Mouse (Mus musculus): ENCODE measurements at regions not wholly inside any gene's neighbourhood (a gene's known extent, or its start where the extent isn't known, plus 50 kb on each side); places are given as distances from the start of the nearest gene placed in this dataset.

GRCm38 (mm10) chr3:44797536-44797935 lies 580.7 kb upstream of the Pcdh10 start:
- H3K4me1 ChIP-seq (replicated peaks; ENCODE audit: control insufficient read depth, insufficient read depth, low read length): no peaks in the 10 kb centered on the region
- no peaks in the 10 kb centered on the region for H3K9me3 ChIP-seq (ENCODE audit: control insufficient read depth)
- no peak overlapping the region for H3K4me2 ChIP-seq (replicated peaks; ENCODE audit: low read depth)
- no peak overlapping the region for H3K9ac ChIP-seq (ENCODE audit: low read depth, low read length)
- TF ChIP-seq CTCF (IDR thresholded peaks at IDR 0.05; ENCODE audit: low read depth): no peak
- H3K4me3 ChIP-seq (ENCODE audit: low read depth, low read length): no peak overlapping the region
- no peaks in the 10 kb centered on the region for H3K36me3 ChIP-seq (ENCODE audit: control insufficient read depth, insufficient read depth)
- 84% methylated on average over 1 of the region's 1 CpGs for WGBS
- no peak overlapping the region for H3K27ac ChIP-seq (ENCODE audit: low read depth, low read length)
- ATAC-seq: no peak
- no peaks in the 10 kb centered on the region for H3K27me3 ChIP-seq (replicated peaks; ENCODE audit: control insufficient read depth, insufficient read depth, low read length)

- H3K36me3 ChIP-seq (ENCODE audit: control insufficient read depth, insufficient read depth): no peaks in the 10 kb centered on the region
- H3K27me3 ChIP-seq (replicated peaks; ENCODE audit: control insufficient read depth, insufficient read depth, low read length): no peaks in the 10 kb centered on the region
- no peak overlapping the region for H3K4me2 ChIP-seq (replicated peaks; ENCODE audit: low read depth)
- 40% methylated on average over 1 of the region's 1 CpGs for WGBS
- ATAC-seq: peak; percentile 98
- H3K9me3 ChIP-seq (ENCODE audit: control insufficient read depth): no peaks in the 10 kb centered on the region
- no peaks in the 10 kb centered on the region for H3K4me1 ChIP-seq (replicated peaks; ENCODE audit: control insufficient read depth, insufficient read depth, low read length)
- no peak overlapping the region for H3K4me3 ChIP-seq (ENCODE audit: low read depth, low read length)
- H3K9ac ChIP-seq (ENCODE audit: low read depth, low read length): no peak overlapping the region
- TF ChIP-seq CTCF (IDR thresholded peaks at IDR 0.05; ENCODE audit: low read depth): no peak
- no peak overlapping the region for H3K27ac ChIP-seq (ENCODE audit: low read depth, low read length)
Observed at GRCm38 (mm10) chr3:44819376-44819775, 558.8 kb upstream of the Pcdh10 start.

Data from intestine, postnatal 0 days (tissue).